Mouse (Mus musculus) CH12.LX (cell line): ENCODE measurements at regions not wholly inside any gene's neighbourhood (a gene's known extent, or its start where the extent isn't known, plus 50 kb on each side); places are given as distances from the start of the nearest gene placed in this dataset.

Experiments
- DNase-seq: peaks from one replicate; pipeline ENCODE4 v3.0.0-alpha.2; 2013; ENCODE audit errors: extremely low read depth
- H3K27ac ChIP-seq: 2 replicates; pipeline ENCODE4 v1.5.1; 2012; ENCODE audit warnings: low read depth, mild to moderate bottlenecking, control low read depth, moderate library complexity; ENCODE audit not compliant: insufficient read depth
- H3K27me3 ChIP-seq: replicated peaks from 2 replicates; pipeline ENCODE3; 2012; ENCODE audit warnings: inconsistent platforms
- H3K36me3 ChIP-seq, 2 experiments: replicated peaks in 1 of 2; 2 replicates each; pipeline versions ENCODE3 to v1.6.1; 2012; ENCODE audit warnings: inconsistent platforms in 1 of 2, low read length in 1 of 2, mild to moderate bottlenecking in 1 of 2, mixed read lengths in 1 of 2, moderate library complexity in 1 of 2; ENCODE audit not compliant: control insufficient read depth in 1 of 2, insufficient read depth in 1 of 2
- H3K4me1 ChIP-seq, 2 experiments: 2 replicates each; pipeline ENCODE4 v1.6.1; 2012; ENCODE audit warnings: inconsistent platforms in 1 of 2, moderate library complexity in 1 of 2; ENCODE audit not compliant: insufficient read depth in 2 of 2, control insufficient read depth in 1 of 2
- H3K4me2 ChIP-seq: 2 replicates; pipeline ENCODE4 v1.6.1; 2012; ENCODE audit warnings: low read depth, mild to moderate bottlenecking, control low read depth; ENCODE audit not compliant: poor library complexity, insufficient read depth, severe bottlenecking
- H3K4me3 ChIP-seq, 3 experiments: fragments of 150-350 bp in 1 of 3; sonication (generic) in 1 of 3; replicated peaks in 1 of 3; 2 replicates each; pipeline versions ENCODE3 to v1.5.1; 2011 to 2012; ENCODE audit warnings: low read depth in 2 of 3, low read length in 2 of 3, mild to moderate bottlenecking in 2 of 3, moderate library complexity in 2 of 3, control low read depth in 1 of 3, improper control_type of control experiment in 1 of 3, inconsistent platforms in 1 of 3, mixed read lengths in 1 of 3; ENCODE audit not compliant: poor library complexity in 1 of 3
- H3K79me2 ChIP-seq: replicated peaks from 2 replicates; pipeline ENCODE4 v1.6.1; 2012; ENCODE audit warnings: mild to moderate bottlenecking, moderate library complexity; ENCODE audit not compliant: control insufficient read depth, poor library complexity, insufficient read depth, severe bottlenecking; ENCODE audit errors: extremely low read depth
- H3K9ac ChIP-seq: 2 replicates; pipeline ENCODE4 v1.6.1; 2012; ENCODE audit warnings: low read depth, mild to moderate bottlenecking, control low read depth, moderate library complexity; ENCODE audit not compliant: insufficient read depth
- H3K9me3 ChIP-seq: replicated peaks from 2 replicates; pipeline ENCODE3; 2012; ENCODE audit warnings: low read length, inconsistent platforms, mixed read lengths
- CHD1 ChIP-seq: IDR thresholded peaks from 2 replicates; pipeline ENCODE4 v1.6.1; 2012; ENCODE audit warnings: low read depth, low read length, improper control_type of control experiment, inconsistent platforms
- CHD2 ChIP-seq: IDR thresholded peaks from 2 replicates; pipeline ENCODE4 v1.6.1; 2011; ENCODE audit warnings: low read length, improper control_type of control experiment
- E2F4 ChIP-seq: IDR thresholded peaks from 2 replicates; pipeline ENCODE4 v1.6.1; 2011; ENCODE audit warnings: low read depth, low read length, improper control_type of control experiment; ENCODE audit not compliant: insufficient replicate concordance
- ELF1 ChIP-seq: IDR thresholded peaks from 2 replicates; pipeline ENCODE4 v1.6.1; 2014; ENCODE audit warnings: low read depth, mild to moderate bottlenecking, inconsistent platforms, low read length, improper control_type of control experiment
- EP300 ChIP-seq: IDR thresholded peaks from 2 replicates; pipeline ENCODE4 v1.6.1; 2011; ENCODE audit warnings: low read length, improper control_type of control experiment
- GABPA ChIP-seq: IDR thresholded peaks from 2 replicates; pipeline ENCODE4 v1.6.1; 2012; ENCODE audit warnings: low read depth, low read length, improper control_type of control experiment, inconsistent platforms; ENCODE audit not compliant: insufficient replicate concordance
- HCFC1 ChIP-seq: IDR thresholded peaks from 2 replicates; pipeline ENCODE4 v1.6.1; 2012; ENCODE audit warnings: low read depth, mild to moderate bottlenecking, inconsistent platforms, low read length, improper control_type of control experiment
- IRF4 ChIP-seq: IDR thresholded peaks from 2 replicates; pipeline ENCODE4 v1.6.1; 2014; ENCODE audit warnings: low read depth, mild to moderate bottlenecking, inconsistent platforms, low read length, improper control_type of control experiment
- MAX ChIP-seq: IDR thresholded peaks from 2 replicates; pipeline ENCODE4 v1.6.1; 2011; ENCODE audit warnings: low read length, improper control_type of control experiment
- MEF2A ChIP-seq: IDR thresholded peaks from 2 replicates; pipeline ENCODE4 v1.6.1; 2014; ENCODE audit warnings: low read depth, mild to moderate bottlenecking, inconsistent platforms, low read length, improper control_type of control experiment, borderline replicate concordance
- MXI1 ChIP-seq: IDR thresholded peaks from 2 replicates; pipeline ENCODE4 v1.6.1; 2011; ENCODE audit warnings: mild to moderate bottlenecking, low read depth, low read length, improper control_type of control experiment
- POLR2AphosphoS2 ChIP-seq: IDR thresholded peaks from 2 replicates; pipeline ENCODE4 v1.6.1; 2011; ENCODE audit warnings: low read depth, low read length, improper control_type of control experiment
- RAD21 ChIP-seq: IDR thresholded peaks from 2 replicates; pipeline ENCODE4 v1.6.1; 2011; ENCODE audit warnings: low read depth, mild to moderate bottlenecking, low read length, improper control_type of control experiment, moderate library complexity
- RCOR1 ChIP-seq: conservative IDR thresholded peaks from 2 replicates; pipeline ENCODE4 v1.6.1; 2012; ENCODE audit warnings: low read depth, mild to moderate bottlenecking, inconsistent platforms, low read length, improper control_type of control experiment
- SIN3A ChIP-seq: IDR thresholded peaks from 2 replicates; pipeline ENCODE4 v1.6.1; 2012; ENCODE audit warnings: low read length, improper control_type of control experiment, inconsistent platforms
- TBP ChIP-seq: conservative IDR thresholded peaks from 2 replicates; pipeline ENCODE4 v1.6.1; 2011; ENCODE audit warnings: low read depth, low read length, improper control_type of control experiment
- TCF12 ChIP-seq: IDR thresholded peaks from 2 replicates; pipeline ENCODE4 v1.6.1; 2014; ENCODE audit warnings: low read depth, mild to moderate bottlenecking, inconsistent platforms, low read length, improper control_type of control experiment
- USF2 ChIP-seq: conservative IDR thresholded peaks from 2 replicates; pipeline ENCODE4 v1.6.1; 2011; ENCODE audit warnings: low read depth, low read length, improper control_type of control experiment
- ZC3H11A ChIP-seq: IDR thresholded peaks from 2 replicates; pipeline ENCODE4 v1.6.1; 2012; ENCODE audit warnings: low read depth, mild to moderate bottlenecking, inconsistent platforms, low read length, improper control_type of control experiment
- ZKSCAN1 ChIP-seq: IDR thresholded peaks from 2 replicates; pipeline ENCODE4 v1.6.1; 2012; ENCODE audit warnings: low read depth, inconsistent platforms, low read length, improper control_type of control experiment, borderline replicate concordance
- ZMIZ1 ChIP-seq: IDR thresholded peaks from 2 replicates; pipeline ENCODE4 v1.6.1; 2012; ENCODE audit warnings: low read depth, mild to moderate bottlenecking, inconsistent platforms, low read length, improper control_type of control experiment
- ZNF384 ChIP-seq: IDR thresholded peaks from 2 replicates; pipeline ENCODE4 v1.6.1; 2012; ENCODE audit warnings: low read depth, low read length, improper control_type of control experiment, inconsistent platforms
- dilution Hi-C: fragments of 300-500 bp; cut with MboI; formaldehyde crosslinking; loops from 2 replicates; pipeline ENCODE4 v1.14.3; 2020; ENCODE audit warnings: low sequenced_read_pairs; ENCODE audit not compliant: extremely low pct_unique_long_range_greater_than_20kb, extremely low pct_ligation_motif_present
- in situ Hi-C: fragments of 300-500 bp; cut with MboI; formaldehyde crosslinking; loops from 3 replicates; pipeline ENCODE4 v1.14.3; 2019; ENCODE audit warnings: low sequenced_read_pairs, low pct_ligation_motif_present, low pct_unique_long_range_greater_than_20kb, mixed read lengths

DNA sequence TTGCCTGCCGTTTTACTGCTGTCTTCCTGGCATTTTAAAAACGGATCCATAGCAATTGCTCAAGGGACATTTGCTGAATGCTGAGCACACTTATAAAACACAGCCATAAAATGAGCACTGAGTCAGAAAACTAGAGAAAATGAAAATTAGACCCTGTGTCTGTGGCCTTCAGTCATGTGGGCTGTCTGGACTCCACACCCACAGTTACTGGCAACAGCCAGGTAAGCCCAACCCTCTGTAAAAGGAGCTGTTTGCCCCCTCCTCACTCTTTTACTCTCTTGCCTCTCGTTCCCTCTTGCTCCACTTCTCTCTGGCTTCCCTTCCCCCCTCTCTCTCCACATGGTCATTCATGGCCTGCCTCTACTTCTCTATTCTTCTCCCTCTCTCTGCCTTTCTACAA lies 2169.9 kb downstream of the 9330182O14Rik start:
- no peak for DNase-seq
- no peak overlapping the region for H3K27ac ChIP-seq
- in situ Hi-C loops = no loop called here
- no peak overlapping the region for H3K4me3 ChIP-seq
- H3K27me3 ChIP-seq = no peaks in the 10 kb centered on the region
- H3K9ac ChIP-seq = no peak overlapping the region
- TF ChIP-seq EP300 (no peak), TBP (no peak), ZKSCAN1 (no peak), GABPA (no peak), E2F4 (no peak), ZC3H11A (no peak), ELF1 (no peak), MEF2A (no peak), ZMIZ1 (no peak), CHD2 (no peak), MXI1 (no peak), TCF12 (no peak), SIN3A (no peak), IRF4 (no peak), POLR2AphosphoS2 (no peak), RCOR1 (no peak), HCFC1 (no peak)
- no peak overlapping the region for H3K4me2 ChIP-seq
- H3K79me2 ChIP-seq = no peaks in the 10 kb centered on the region
- dilution Hi-C loops = no loop called here
- no peaks in the 10 kb centered on the region for H3K36me3 ChIP-seq
- no peaks in the 10 kb centered on the region for H3K9me3 ChIP-seq
- peaks cover 0 to 3% of the 10 kb centered on the region in 2 experiments; a peak in 1 of 4 replicates for H3K4me1 ChIP-seq

DNA sequence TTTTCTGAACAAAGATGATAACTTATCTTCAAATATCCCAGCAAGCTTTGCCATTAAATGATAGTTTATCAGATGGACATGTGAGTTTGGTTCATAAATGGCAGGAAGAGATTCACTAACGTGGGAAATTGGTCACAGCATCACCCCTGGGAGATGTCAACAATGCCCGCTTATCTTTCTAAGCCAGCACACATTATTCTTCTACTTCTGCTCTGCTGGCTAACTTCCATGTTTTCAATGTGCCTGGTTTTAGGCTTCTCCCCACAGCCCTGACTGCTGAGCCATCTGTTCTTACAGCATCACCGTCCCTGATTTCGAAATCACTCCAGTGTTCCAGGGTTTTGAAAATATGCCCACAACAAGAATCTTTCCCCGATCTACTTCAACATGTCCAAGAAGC lies 2175.4 kb downstream of the 9330182O14Rik start:
- H3K36me3 ChIP-seq = no peaks in the 10 kb centered on the region
- dilution Hi-C loops (no loop called here), in situ Hi-C loops (no loop called here)
- no peaks in the 10 kb centered on the region for H3K79me2 ChIP-seq
- H3K4me1 ChIP-seq = peaks cover 0 to 11% of the 10 kb centered on the region in 2 experiments; a peak in 2 of 4 replicates
- TF ChIP-seq ZNF384 (no peak), EP300 (no peak), ZMIZ1 (no peak), USF2 (no peak), MAX (no peak), TBP (no peak), ZC3H11A (no peak), MXI1 (no peak), CHD1 (no peak), RAD21 (no peak)
- H3K4me2 ChIP-seq = no peak overlapping the region
- no peaks in the 10 kb centered on the region for H3K9me3 ChIP-seq
- H3K27me3 ChIP-seq = no peaks in the 10 kb centered on the region
- no peak overlapping the region for H3K9ac ChIP-seq
- DNase-seq = no peak
- no peak overlapping the region for H3K27ac ChIP-seq
- no peak overlapping the region for H3K4me3 ChIP-seq
